Mouse (Mus musculus) 3134 (cell line): ENCODE results near the gene Pald1.
A peak's percentile ranks its signal among the peaks of the same experiment; 100 is the strongest.

Experiments
- DNase-seq: peaks from one replicate; pipeline ENCODE4 v3.0.0-alpha.2; 2011; ENCODE audit warnings: low spot score; ENCODE audit not compliant: insufficient read length; ENCODE audit errors: extremely low read depth

The Pald1 gene

DNA sequence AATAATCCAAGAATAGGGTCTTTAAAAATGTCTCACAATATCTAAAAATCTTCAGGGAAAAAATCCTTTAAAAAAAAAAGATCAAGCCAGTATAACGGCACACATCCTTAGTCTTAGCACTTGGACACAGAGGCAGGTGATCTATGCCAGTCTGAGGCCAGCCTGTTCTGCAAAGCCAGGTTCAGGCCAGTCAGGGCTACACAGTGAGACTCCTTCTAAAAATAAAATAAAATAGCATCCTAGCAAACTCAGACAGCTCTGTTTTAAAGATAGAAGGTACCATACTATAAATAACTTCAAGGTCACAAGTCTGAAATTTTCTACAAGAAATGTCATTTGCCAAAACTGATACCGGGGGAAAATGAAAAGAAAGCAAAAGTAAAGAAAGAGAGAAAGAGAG, 93.3 kb downstream of the Pald1 start:
- DNase-seq = no peak

DNA sequence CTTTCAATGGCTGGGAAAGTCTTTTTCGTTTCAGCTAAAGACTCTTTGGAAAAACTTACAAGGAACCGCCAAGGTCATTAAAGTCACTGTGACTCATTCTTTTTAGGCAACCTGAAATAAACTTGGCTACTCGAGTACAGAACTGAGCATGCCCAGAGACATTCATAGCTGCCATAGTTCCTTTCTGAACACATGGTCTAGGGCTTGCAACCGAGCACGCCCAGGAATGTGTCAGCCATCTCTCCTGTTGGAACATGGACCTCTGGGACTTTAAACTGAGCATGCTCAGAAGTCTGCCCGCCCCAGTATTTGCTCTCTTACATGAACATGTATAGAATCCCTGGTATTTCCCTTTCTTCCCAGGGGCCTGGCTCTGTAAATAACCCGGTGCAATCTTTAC, 97.1 kb downstream of the Pald1 start:
- peak; percentile 49 for DNase-seq

DNA sequence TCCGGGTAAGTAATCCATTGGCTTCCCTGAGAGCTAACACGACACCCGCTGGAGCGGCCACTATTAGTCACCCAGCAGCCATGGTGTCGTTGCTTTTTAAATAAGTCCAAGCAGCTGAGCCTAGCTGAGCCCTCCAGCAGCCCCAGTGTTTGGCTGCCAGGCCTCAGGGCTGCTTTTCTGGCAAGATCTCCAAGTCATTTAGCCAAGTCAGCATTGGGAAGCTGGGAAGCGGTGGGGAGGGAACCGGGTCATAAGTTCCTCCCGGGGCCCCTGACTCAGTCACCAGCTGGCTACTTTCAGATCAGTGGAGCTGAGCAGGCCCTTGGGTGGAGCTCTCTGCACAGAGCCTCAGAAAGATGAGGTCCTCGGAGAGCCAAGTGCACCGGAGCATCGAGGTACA, 98.1 kb downstream of the Pald1 start:
- DNase-seq = peak; percentile 84

DNA sequence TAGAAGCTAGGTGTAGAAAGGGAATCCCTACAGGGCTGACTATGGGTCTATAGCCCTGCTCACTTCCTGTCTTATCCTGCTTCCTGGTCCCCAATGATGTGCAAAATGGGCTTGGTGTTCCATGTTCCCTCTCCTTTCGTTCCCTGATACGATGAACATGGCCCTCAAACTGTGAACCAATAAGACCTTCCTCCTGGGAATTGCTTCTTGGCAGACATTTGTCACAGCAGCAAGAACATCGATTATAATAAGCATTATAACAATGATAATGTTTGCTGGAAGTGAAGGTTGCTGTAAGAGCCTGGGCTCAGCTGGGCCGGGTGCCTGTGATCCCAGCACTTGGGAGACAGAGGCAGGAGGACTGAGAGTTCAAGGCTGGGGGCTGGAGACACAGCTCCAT, 99.0 kb downstream of the Pald1 start:
- DNase-seq = no peak

DNA sequence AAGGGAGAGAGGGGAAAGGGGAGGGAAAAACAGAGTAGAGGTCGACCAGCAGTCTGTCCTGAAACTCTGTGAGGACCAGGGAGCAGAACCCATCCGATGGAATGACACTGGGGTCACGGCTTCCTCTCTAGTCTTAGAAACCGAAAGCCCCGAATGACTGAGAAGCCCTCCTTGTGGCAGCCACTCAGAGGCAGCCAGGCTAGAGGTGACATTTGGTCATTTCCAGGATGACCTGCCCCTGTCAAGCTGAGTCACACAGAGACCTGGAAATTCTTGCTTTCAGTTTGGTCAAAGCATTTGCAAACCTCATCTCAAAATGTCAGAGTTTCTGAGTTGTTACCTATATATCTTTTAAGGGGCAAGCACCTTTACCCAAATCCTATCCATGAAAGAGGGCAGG, 102.2 kb downstream of the Pald1 start:
- DNase-seq = no peak

DNA sequence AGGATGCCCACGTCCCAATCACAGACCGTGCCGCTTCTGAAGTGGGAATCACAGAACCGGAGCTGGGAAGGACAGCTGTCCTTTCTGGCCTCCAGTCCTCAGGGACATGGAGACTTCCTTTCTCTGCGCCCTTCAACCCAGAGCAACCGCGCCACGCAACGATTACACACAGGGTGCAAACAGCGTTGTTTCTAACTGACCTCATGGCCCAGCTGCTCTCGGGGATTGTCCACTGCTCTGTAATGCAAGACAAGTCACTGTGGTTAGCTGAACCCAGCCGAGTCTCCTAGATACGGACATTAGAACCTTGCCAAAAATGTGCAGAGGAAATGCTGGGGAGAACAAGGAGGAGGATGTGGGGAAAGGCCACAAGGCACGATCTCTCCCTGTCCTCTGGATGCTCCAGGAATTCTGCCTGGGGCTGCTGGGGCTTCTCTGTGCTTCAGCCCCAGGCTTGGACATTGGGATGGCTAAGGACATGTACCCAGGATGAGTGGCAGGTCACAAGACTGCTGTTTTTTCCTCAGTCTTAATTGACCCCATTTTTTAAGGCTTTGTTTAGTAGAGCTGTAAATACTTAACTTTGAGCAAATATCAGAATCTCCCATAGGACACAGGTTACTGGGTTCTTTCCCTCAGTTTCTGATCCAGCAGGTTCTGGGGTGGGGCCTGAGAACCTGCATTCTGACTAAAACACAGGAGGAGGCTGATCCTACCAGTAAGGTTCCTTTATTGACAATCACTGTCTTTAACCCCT, 105.2 kb downstream of the Pald1 start:
- DNase-seq = peak; percentile 87

DNA sequence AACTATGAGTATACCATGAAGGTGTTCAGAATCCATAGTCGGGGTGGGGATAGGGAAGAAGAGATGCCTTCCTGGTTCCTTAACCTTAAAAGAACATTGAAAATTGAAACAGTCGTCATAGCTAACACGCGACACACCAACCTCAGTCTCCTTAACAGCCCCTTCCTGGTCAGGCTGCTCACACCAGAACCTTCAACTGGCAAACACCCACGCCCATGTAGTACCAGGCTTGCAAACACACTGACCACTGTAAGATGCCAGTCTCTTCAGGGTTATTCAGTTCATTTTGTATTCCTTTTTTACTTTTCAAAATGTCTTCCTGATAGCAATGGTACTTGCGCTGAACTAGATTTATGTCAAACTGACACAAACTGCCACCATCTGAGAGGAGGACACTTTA, 106.3 kb downstream of the Pald1 start:
- no peak for DNase-seq

DNA sequence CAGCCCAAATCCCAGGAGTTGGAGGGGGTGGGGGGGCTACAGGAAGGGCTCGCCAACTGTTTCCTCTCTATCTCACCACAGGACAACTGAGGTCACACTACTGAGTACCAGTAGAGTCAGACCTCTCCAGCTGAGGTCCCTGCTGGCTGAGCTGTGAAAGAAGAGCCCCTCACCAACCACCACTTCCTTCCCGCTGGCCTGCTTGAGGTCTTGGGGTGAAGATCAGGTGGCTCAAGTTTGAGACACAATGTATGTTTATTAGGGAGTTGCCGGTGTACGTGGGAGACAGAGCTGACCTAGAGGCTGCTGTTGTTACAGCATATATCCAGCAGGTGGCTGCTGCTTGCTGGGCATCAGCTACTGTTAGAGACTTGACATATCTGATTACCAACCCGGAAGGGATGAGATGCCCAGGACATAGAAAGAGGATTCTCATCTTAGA, 107.6 kb downstream of the Pald1 start:
- peak; percentile 55 for DNase-seq

DNA sequence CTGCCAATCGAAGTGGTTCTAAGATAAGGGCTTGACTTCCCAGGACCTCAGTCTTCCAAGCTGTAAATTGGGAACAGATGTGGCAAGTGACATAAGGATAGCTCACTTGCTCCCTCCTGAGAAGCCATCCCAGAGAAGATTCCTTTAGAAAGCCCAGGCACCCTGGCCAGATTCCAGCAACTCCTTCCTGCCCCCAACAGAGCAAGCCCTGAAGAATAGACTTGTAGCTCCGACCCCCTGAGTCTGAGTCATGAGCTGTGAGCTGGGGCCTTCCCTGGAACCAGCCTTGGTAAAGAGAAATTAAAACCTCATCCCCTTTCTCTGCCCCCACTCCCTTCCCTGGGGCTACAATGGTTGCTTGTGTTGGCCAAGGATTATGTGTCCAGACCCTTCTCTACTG, 108.8 kb downstream of the Pald1 start:
- DNase-seq = peak; percentile 28

DNA sequence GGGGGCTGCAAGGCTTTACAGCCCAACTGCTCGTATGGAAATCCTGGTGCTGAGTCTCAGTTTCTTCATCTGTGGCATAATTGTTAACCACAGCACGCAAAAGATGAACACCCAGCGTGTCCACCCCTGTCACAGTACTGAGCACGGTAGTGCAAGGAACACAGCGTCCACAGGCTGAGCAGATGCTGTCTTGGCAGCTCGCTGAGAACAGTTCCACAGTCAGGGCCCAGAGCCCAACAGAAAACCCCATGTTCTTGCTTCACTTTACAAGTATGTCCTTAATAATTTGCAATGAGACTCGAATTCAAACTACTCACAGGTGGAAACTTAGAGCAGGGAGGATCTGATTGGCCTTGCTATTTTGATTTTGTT, 109.5 kb downstream of the Pald1 start:
- no peak for DNase-seq

DNA sequence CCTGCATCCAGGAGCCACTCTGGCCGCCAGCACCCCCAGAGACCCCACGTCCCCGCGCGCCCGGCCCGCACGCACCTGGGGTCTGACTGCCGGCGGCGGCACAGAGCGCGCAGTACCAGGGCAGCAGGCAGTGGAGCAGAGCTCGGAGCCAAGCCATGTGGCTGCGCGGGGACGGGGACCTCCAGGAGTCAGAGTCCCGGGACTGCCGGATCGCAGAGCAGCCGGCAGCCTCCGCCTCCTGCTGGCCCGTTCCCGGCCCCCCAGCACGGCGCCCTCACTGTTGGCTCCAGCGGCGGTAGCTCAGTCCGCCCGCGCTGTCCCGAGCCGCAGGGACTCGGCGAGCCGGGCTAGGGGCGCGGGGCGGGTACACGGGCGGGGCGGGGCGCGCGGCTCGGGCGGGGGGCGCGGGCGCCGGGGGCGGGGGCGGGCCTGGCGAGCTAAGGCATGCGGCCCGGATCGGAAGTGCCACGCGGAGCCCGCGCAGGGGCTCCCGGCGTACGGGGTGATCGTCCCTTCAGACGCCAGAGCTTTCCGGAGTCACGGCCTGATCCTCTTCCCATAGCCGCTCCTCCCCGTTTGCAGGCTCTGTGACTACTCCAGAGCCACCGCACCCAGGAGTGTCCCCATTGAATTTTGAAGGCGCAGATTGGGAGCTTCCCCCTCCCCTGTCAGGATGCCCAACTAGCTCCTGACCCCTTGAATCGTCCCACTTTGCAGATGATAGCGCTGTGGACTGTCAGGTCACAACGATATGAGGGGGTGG, 110.1 kb downstream of the Pald1 start, which contains the start of gene Adamts14:
TSS of gene Adamts14 (minus strand) at position 358 of the 763 bp plus-strand sequence.
- DNase-seq = peak; percentile 62

DNA sequence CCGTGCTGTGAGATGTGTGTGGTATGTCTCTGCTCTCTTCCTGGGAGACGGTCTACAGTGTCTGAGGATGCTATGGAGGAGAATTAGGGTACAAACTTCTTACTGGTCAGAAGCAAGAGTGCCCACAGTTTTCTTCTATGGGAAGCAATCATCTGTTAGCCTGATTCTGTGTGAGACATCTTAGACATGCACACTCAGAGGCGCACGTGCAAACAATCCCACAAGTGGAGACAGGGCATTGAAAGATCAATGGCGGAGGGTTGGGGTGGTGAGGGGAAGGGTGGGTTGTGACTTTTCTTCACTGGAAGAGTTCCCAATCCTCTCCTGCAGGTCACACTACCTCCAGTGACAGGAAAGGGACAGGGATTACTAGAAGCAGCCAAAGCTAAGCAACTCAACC, 110.7 kb downstream of the Pald1 start:
- DNase-seq = no peak

DNA sequence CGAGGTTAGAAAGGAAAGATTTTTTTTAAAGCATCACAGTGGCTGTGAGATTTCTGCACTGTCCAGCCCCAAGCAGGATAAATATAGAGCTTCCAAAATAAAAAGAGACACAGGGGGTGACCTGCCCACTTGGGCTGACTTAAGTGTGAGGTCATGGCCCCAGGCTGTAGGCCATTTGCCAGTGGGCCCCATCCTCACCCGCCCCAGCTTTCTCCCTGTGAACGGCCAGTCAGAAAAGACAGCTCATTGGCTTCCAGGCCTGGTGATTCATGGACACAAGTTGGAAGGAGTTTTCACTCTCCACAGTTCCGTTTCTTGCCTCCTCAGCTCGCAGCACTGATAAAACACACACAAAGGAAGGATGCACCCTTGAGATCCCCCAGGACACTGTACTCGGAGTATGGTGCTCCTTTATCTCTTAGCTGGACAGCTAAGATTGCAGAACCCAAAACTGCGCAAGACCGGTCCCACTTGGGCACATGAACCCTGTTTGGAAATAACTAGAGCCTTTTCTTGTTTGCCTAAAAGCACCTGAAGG, 111.2 kb downstream of the Pald1 start:
- DNase-seq = peak; percentile 84
